Mouse (Mus musculus): ENCODE measurements around the gene Dchs1. TPM values are rescaled to one million over a fixed set of nuclear protein-coding genes. Genes with fewer than 3 reads are reported as not detected.

Dchs1 gene
- total and polyA plus RNA-seq, 2 experiments from 2014 or later = 6.6 to 109 TPM

DNA sequence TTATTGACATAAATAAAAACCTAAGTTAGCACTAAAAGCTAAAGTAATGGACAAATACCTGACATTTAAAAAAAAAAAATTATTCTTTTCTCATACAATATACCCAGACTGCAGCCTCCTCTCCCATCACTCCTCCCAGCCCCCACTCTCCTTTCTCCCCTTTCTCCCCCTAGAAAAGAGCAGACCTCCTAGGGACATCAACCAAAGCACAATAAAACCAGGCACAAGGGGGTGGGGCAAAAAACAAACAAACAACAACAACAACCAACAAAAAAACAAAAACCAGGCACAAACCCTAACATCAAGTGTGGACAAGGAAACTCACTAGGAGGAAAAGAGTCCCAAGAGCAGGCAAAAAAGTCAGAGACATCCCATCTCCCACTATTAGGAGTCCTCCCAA is 24.1 kb upstream of the Dchs1 start:
- Histone ChIP-seq H3K4me3 (ENCODE audit: low read length) (peak overlapping the region; percentile 88; the same call in 1 of the 2 replicates), H3K9ac (replicated peaks; ENCODE audit: low read length) (no peak overlapping the region), H3K4me2 (ENCODE audit: low read depth, low read length) (peak overlapping the region; percentile 35), H3K27me3 (ENCODE audit: insufficient read depth, low read length) (no peaks in the 10 kb centered on the region), H3K27ac (no peak overlapping the region), H3K36me3 (ENCODE audit: insufficient read depth, low read length) (0 out of 2 replicates have a peak, but pooled peaks cover 5% of the 10 kb centered on the region), H3K4me1 (ENCODE audit: insufficient read depth, low read length) (peaks cover 7% of the 10 kb centered on the region), H3K9me3 (ENCODE audit: low read length) (0 out of 2 replicates have a peak, but pooled peaks cover 4% of the 10 kb centered on the region)
- ATAC-seq = no peak
- no peak for TF ChIP-seq CTCF (IDR thresholded peaks at IDR 0.05; ENCODE audit: low read depth)
- DNase-seq (ENCODE audit: low spot score) = no peak

GRCm38 (mm10) chr7:105810877-105811489 is 23.5 kb upstream of the Dchs1 start, which contains the start of gene Mrpl17:
Gene Mrpl17, minus strand, starts transcription at chr7:105811099.
- peak; percentile 92 for TF ChIP-seq CTCF (IDR thresholded peaks at IDR 0.05; ENCODE audit: low read depth)
- Histone ChIP-seq H3K4me1 (ENCODE audit: insufficient read depth, low read length) (peaks cover 7% of the 10 kb centered on the region), H3K4me2 (ENCODE audit: low read depth, low read length) (peak within 1 kb of the TSS; percentile 83), H3K36me3 (ENCODE audit: insufficient read depth, low read length) (0 out of 2 replicates have a peak, but pooled peaks cover 5% of the 10 kb centered on the region), H3K9ac (replicated peaks; ENCODE audit: low read length) (peak within 1 kb of the TSS; percentile 91), H3K27me3 (ENCODE audit: insufficient read depth, low read length) (no peaks in the 10 kb centered on the region), H3K27ac (peak within 1 kb of the TSS; percentile 92), H3K9me3 (ENCODE audit: low read length) (0 out of 2 replicates have a peak, but pooled peaks cover 4% of the 10 kb centered on the region), H3K4me3 (ENCODE audit: low read length) (peak within 1 kb of the TSS; percentile 88)
- under 1% methylated on average over 47 of the region's 52 CpGs for WGBS
- ATAC-seq (peak; percentile 99), DNase-seq (ENCODE audit: low spot score) (peak; percentile 100)

DNA sequence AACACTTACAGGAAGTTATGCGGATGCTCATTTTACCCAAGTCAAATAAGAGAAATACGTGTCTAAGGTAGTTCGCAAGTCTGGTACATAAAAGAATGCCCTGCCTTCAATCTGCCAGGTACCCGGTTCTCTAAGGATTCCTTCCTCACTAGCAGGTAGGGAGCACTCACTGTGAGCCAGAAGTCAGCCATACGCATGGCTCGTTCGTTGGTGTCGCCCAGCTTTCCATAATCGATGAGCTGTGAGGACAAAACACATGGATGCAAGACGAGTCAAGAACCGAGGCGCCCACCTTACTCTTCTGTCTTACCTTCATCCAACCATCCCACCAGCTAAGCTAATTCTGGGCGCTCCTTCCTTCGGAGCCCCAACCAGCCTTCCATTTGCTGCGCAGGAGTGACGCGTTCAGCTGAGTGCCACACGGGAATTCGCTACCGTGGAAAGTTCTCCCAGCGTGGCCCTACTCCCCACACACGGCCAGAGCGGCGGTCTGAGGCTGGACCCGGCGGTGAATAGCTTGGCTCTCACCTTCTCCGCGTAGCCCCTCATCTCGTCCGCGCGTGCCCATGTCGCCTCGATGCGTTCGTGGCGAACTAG is 22.9 kb upstream of the Dchs1 start:
- H3K27ac ChIP-seq = peak overlapping the region; percentile 92
- H3K36me3 ChIP-seq (ENCODE audit: insufficient read depth, low read length) = 0 out of 2 replicates have a peak, but pooled peaks cover 5% of the 10 kb centered on the region
- peak overlapping the region; percentile 83 for H3K4me2 ChIP-seq (ENCODE audit: low read depth, low read length)
- no peaks in the 10 kb centered on the region for H3K27me3 ChIP-seq (ENCODE audit: insufficient read depth, low read length)
- H3K9me3 ChIP-seq (ENCODE audit: low read length) = 0 out of 2 replicates have a peak, but pooled peaks cover 4% of the 10 kb centered on the region
- peaks cover 7% of the 10 kb centered on the region for H3K4me1 ChIP-seq (ENCODE audit: insufficient read depth, low read length)
- peak overlapping the region; percentile 88 for H3K4me3 ChIP-seq (ENCODE audit: low read length)
- no peak for DNase-seq (ENCODE audit: low spot score)
- 3% methylated on average over 37 of the region's 37 CpGs for WGBS
- peak; percentile 71 for ATAC-seq
- TF ChIP-seq CTCF (IDR thresholded peaks at IDR 0.05; ENCODE audit: low read depth) = no peak
- peak overlapping the region; percentile 91 for H3K9ac ChIP-seq (replicated peaks; ENCODE audit: low read length)

- Histone ChIP-seq H3K9ac (replicated peaks; ENCODE audit: low read length) (peak overlapping the region; percentile 91), H3K9me3 (ENCODE audit: low read length) (0 out of 2 replicates have a peak, but pooled peaks cover 4% of the 10 kb centered on the region), H3K36me3 (ENCODE audit: insufficient read depth, low read length) (0 out of 2 replicates have a peak, but pooled peaks cover 5% of the 10 kb centered on the region), H3K4me3 (ENCODE audit: low read length) (peak overlapping the region; percentile 88), H3K4me1 (ENCODE audit: insufficient read depth, low read length) (peaks cover 7% of the 10 kb centered on the region), H3K27me3 (ENCODE audit: insufficient read depth, low read length) (no peaks in the 10 kb centered on the region), H3K27ac (peak overlapping the region; percentile 92; the same call in 1 of the 2 replicates), H3K4me2 (ENCODE audit: low read depth, low read length) (peak overlapping the region; percentile 83)
- TF ChIP-seq CTCF (IDR thresholded peaks at IDR 0.05; ENCODE audit: low read depth) = no peak
- no peak for DNase-seq (ENCODE audit: low spot score)
- ATAC-seq = no peak
- WGBS = 88% methylated on average over 7 of the region's 7 CpGs
These were observed 22.4 kb upstream of the Dchs1 start for GRCm38 (mm10) chr7:105809836-105810235.

DNA sequence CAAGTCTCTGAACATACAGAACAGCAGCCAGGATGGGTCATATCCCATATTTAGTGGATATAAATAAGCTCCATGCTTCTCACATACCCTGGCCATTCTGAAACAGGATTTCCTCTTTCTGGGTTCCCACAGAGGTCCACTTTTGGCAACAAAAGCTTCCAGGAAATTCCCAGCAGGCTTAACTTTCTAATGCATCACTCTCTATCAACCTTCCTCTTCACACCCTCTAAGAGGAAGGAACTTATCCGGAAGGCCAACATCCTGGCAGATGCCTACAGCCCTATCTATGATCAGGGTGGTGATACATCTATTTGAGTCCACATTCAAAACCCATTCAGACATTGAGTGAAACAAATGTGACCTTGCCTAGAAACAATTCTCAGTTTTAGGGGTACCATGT is 20.9 kb upstream of the Dchs1 start:
- Histone ChIP-seq H3K4me3 (ENCODE audit: low read length) (no peak overlapping the region), H3K4me1 (ENCODE audit: insufficient read depth, low read length) (peaks cover 7% of the 10 kb centered on the region), H3K27ac (no peak overlapping the region), H3K9ac (replicated peaks; ENCODE audit: low read length) (no peak overlapping the region), H3K4me2 (ENCODE audit: low read depth, low read length) (no peak overlapping the region), H3K9me3 (ENCODE audit: low read length) (no peaks in the 10 kb centered on the region), H3K27me3 (ENCODE audit: insufficient read depth, low read length) (no peaks in the 10 kb centered on the region), H3K36me3 (ENCODE audit: insufficient read depth, low read length) (0 out of 2 replicates have a peak, but pooled peaks cover 5% of the 10 kb centered on the region)
- ATAC-seq (no peak), DNase-seq (ENCODE audit: low spot score) (no peak)
- TF ChIP-seq CTCF (IDR thresholded peaks at IDR 0.05; ENCODE audit: low read depth) = no peak
- 96% methylated on average over 1 of the region's 1 CpGs for WGBS

DNA sequence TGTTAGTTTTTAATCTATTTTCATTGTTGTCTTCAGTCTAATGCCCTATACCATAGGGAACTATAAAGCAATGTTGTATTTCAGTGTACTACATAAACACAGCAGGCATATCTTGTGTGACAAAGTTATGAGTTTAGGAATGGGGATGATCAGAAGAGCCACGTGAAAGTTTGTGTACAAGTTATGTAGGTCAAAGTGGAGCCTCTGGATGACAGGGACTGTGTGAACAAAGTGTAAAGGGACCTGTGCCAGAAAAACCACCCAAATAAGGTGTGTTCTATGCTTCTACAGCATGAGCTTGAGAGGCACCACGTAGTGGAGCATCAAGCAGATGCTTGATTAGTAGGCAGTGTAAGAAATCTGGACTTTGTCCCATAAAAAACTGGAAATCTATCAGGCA is 19.3 kb upstream of the Dchs1 start:
- DNase-seq (ENCODE audit: low spot score) (no peak), ATAC-seq (no peak)
- Histone ChIP-seq H3K27me3 (ENCODE audit: insufficient read depth, low read length) (no peaks in the 10 kb centered on the region), H3K9ac (replicated peaks; ENCODE audit: low read length) (no peak overlapping the region), H3K36me3 (ENCODE audit: insufficient read depth, low read length) (0 out of 2 replicates have a peak, but pooled peaks cover 5% of the 10 kb centered on the region), H3K4me2 (ENCODE audit: low read depth, low read length) (no peak overlapping the region), H3K9me3 (ENCODE audit: low read length) (no peaks in the 10 kb centered on the region), H3K4me3 (ENCODE audit: low read length) (no peak overlapping the region), H3K4me1 (ENCODE audit: insufficient read depth, low read length) (peaks cover 7% of the 10 kb centered on the region), H3K27ac (no peak overlapping the region)
- 69% methylated on average over 2 of the region's 2 CpGs for WGBS
- no peak for TF ChIP-seq CTCF (IDR thresholded peaks at IDR 0.05; ENCODE audit: low read depth)

All from hindbrain, postnatal 0 days (tissue).